Comparison of ENCODE assay signal across 13 mouse cellular contexts in the genomic region with DNA sequence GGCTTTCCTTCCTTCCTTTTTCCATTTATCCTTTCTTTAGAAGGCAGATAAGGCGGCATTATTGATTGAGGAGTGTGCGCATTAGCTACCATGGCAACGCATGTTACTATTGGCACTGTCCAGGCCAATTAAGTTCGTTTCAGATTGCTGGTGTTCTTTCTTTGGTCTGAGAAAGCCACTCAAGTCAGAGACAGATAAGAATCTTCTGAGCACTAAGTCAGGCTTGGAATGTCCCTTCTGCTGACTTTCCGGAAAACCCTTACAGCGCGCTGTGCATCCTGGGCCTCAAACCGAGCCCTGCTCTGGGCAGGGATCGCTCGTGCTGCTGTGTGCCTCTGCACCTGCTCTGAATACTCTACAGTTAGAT. TPM values are rescaled to one million over a fixed set of nuclear protein-coding genes. Genes with fewer than 3 reads are reported as not detected.
A peak's percentile ranks its signal among the peaks of the same experiment; 100 is the strongest.
DNase-seq lines count a peak whose midpoint lies in the region; ATAC-seq lines count a peak whose summit lies in the region.
"Had no signal": no experiment of that assay in that cellular context is flagged by ENCODE, and none has a peak within 500 bp of the region (broad histone marks: within the 10 kb centered on the region; RNA-seq: fewer than 3 reads in every experiment).

No protein-coding gene starts in this region.

- H3K9ac ChIP-seq in hindbrain, embryonic 11.5 days (ENCODE audit: low read depth, low read length), result no peak overlapping the region
- H3K9ac ChIP-seq in midbrain, embryonic 14.5 days (replicated peaks; ENCODE audit: low read length), result no peak overlapping the region

- no peak overlapping the region for H3K4me2 ChIP-seq in hindbrain, embryonic 11.5 days (replicated peaks; ENCODE audit: low read depth, low read length)
- H3K4me2 ChIP-seq in midbrain, embryonic 14.5 days (ENCODE audit: low read length), result peak overlapping the region; percentile 38

- H3K9me3 ChIP-seq in hindbrain, embryonic 11.5 days (ENCODE audit: control insufficient read depth, low read length), result no peaks in the 10 kb centered on the region
- no peaks in the 10 kb centered on the region for H3K9me3 ChIP-seq in midbrain, embryonic 14.5 days (ENCODE audit: control insufficient read depth, low read length)

- peak; percentile 47 for DNase-seq in ES-CJ7 (ENCODE audit: low read depth, low spot score)
- peak; percentile 68 for DNase-seq in embryo, embryonic 10.5 days (ENCODE audit: low spot score)
- peak; percentile 44 for DNase-seq in hindbrain, embryonic 11.5 days (ENCODE audit: low spot score)
- peak; percentile 67 for DNase-seq in midbrain, embryonic 14.5 days
- no peak for DNase-seq in gastrocnemius, postnatal 4 days (ENCODE audit: low spot score in 2 of 2)
- no peak for DNase-seq in right cerebral cortex, postnatal 4 days
- DNase-seq in left cerebral cortex, adult 18-20 months (ENCODE audit: low spot score in 2 of 2), result no peak
- DNase-seq: cerebellum, adult 11 months; layer of hippocampus, postnatal 36 days had no signal

- H3K4me3 ChIP-seq in hindbrain, embryonic 11.5 days (ENCODE audit: low read depth, low read length), result no peak overlapping the region
- 0 out of 2 replicates have a peak overlapping the region, but pooled peaks have one; percentile 4 for H3K4me3 ChIP-seq in midbrain, embryonic 14.5 days (replicated peaks; ENCODE audit: low read depth, low read length)
- H3K4me3 ChIP-seq: erythroblast, embryonic 14.5 days had no signal

- no peak overlapping the region for H3K27ac ChIP-seq in hindbrain, embryonic 11.5 days (ENCODE audit: low read depth, low read length)
- H3K27ac ChIP-seq in midbrain, embryonic 14.5 days (replicated peaks; ENCODE audit: low read depth, low read length), result peak overlapping the region; percentile 52; the same call in 1 of the 2 replicates

- H3K36me3 ChIP-seq in hindbrain, embryonic 11.5 days (ENCODE audit: control insufficient read depth, insufficient read depth, low read length), result no peaks in the 10 kb centered on the region
- H3K36me3 ChIP-seq in midbrain, embryonic 14.5 days (ENCODE audit: control insufficient read depth, insufficient read depth, low read length), result no peaks in the 10 kb centered on the region

- WGBS in hindbrain, embryonic 11.5 days, result 56% methylated on average over 10 of the region's 10 CpGs
- WGBS in midbrain, embryonic 14.5 days, result 10% methylated on average over 10 of the region's 10 CpGs

- 0 out of 2 replicates have a peak, but pooled peaks cover 3% of the 10 kb centered on the region for H3K27me3 ChIP-seq in hindbrain, embryonic 11.5 days (ENCODE audit: control insufficient read depth, insufficient read depth, low read length)
- H3K27me3 ChIP-seq in midbrain, embryonic 14.5 days (ENCODE audit: control insufficient read depth, insufficient read depth, low read length), result 0 out of 2 replicates have a peak, but pooled peaks cover 2% of the 10 kb centered on the region
- H3K27me3 ChIP-seq: CH12.LX had no signal

- no peak for ATAC-seq in hindbrain, embryonic 11.5 days (ENCODE audit: low FRiP score)
- no peak for ATAC-seq in midbrain, embryonic 14.5 days (ENCODE audit: low FRiP score, low TSS enrichment)
- ATAC-seq in monocyte, adult 5-6 weeks (replicated peaks; ENCODE audit: insufficient number of reproducible peaks, low FRiP score, low TSS enrichment, poor library complexity, severe bottlenecking), result no peak
- ATAC-seq: inflammation-experienced regulatory T-cells, adult 6 months had no signal

- 0 out of 2 replicates have a peak, but pooled peaks cover 3% of the 10 kb centered on the region for H3K4me1 ChIP-seq in hindbrain, embryonic 11.5 days (replicated peaks; ENCODE audit: control insufficient read depth, insufficient read depth, low read length)
- peaks cover 12% of the 10 kb centered on the region for H3K4me1 ChIP-seq in midbrain, embryonic 14.5 days (ENCODE audit: control insufficient read depth, insufficient read depth, low read length)

RNA-seq across cellular contexts. Expression of a gene that starts 4.7 kb away (rescaled TPM):
- 25.5 and 29.5 TPM in 2 replicates for polyA plus RNA-seq in hindbrain, embryonic 11.5 days (2014; fragmentation: Nextera tagmentation; extraction: Ambion mirVana)
- polyA plus RNA-seq in midbrain, embryonic 14.5 days (2014; fragmentation: Nextera tagmentation; extraction: Ambion mirVana), result 15.9 and 21.6 TPM in 2 replicates
- 10 to 100 TPM; 73.4 to 76.6 TPM for total RNA-seq in gastrocnemius, postnatal 4 days (2021)
- 20.6 to 89.1 TPM (median 24.1 TPM) in 3 replicates for total RNA-seq in monocyte, adult 5-6 weeks (2017)
- 10 to 100 TPM; 24.9 to 25.2 TPM for total RNA-seq in left cerebral cortex, adult 18-20 months (2021)

Comparison
In these comparisons a context has a peak if more than half of its experiments do, and no peak if none do; other contexts are left out.
1. DNase-seq: peak in ES-CJ7 (single experiment), embryo, embryonic 10.5 days (single experiment), hindbrain, embryonic 11.5 days (single experiment) and midbrain, embryonic 14.5 days (single experiment); none in gastrocnemius, postnatal 4 days (0 of 2), right cerebral cortex, postnatal 4 days (single experiment) and left cerebral cortex, adult 18-20 months (0 of 2).